15 mouse cellular contexts compared by ENCODE assay signal in the genomic region with DNA sequence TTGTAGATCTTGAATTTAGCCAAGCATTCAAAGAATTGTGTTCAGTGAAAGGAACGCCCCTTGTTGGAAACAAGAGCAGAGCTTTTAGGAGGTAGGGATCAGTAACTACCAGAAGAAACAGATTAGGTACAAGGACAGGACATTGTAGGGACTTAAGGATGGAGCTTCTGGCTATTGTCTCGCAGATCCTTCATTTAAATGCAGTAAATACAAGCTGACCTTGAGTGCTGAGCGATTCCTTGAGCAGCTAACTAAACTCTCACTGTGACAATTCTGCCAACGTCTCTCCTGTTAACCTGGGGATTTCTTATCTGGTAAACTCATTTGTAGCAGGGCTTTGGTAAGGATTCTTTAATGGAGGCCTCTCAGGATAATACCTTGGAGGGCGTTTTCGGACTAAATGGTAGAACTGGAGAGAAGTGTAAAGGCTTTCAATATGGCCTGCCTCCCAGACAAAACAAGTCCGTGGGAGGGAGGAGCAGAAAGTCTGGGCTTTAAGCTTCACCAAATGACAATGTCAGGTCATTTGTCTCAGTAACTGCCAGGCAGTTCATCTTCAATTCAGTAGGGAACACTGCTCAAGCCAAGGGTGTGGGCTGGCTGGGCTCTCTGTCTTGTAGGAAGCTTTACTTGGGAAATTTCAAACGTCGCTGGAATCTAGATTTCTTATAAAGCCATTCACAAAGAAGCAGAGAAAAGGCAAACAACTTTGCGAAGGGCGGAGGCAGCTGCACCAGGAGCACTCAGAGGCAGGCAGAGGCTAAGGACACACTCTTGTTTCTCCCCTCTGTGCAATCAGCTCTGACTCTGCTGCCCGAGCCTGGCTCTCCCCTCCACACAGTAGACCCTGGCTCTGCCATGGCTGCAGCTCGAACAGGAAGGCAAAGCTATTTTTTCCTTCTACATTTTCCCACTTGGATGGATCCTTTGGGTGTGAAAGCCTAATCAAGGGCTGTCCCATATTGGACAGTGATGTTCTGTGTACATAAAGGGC.
A peak's percentile ranks its signal among the peaks of the same experiment; 100 is the strongest.
DNase-seq lines count a peak whose midpoint lies in the region; ATAC-seq and TF ChIP-seq lines count a peak whose summit lies in the region.
"Had no signal": no experiment of that assay in that cellular context is flagged by ENCODE, and none has a peak within 500 bp of the region (broad histone marks: within the 10 kb centered on the region; RNA-seq: fewer than 3 reads in every experiment).

No protein-coding gene starts in this region.

- H3K27me3 ChIP-seq in neural tube, embryonic 11.5 days (ENCODE audit: control insufficient read depth, insufficient read depth, low read length) = no peaks in the 10 kb centered on the region
- H3K27me3 ChIP-seq in midbrain, embryonic 10.5 days (ENCODE audit: low read depth, poor library complexity, severe bottlenecking) = no peaks in the 10 kb centered on the region; the same call in 1 of the 2 replicates
- H3K27me3 ChIP-seq: CH12.LX; liver, embryonic 15.5 days had no signal

- ATAC-seq in neural tube, embryonic 11.5 days (ENCODE audit: insufficient read depth, low FRiP score, low TSS enrichment) = peak; percentile 73; the same call in 1 of the 2 replicates
- no peak for ATAC-seq in monocyte, adult 5-6 weeks (replicated peaks; ENCODE audit: insufficient number of reproducible peaks, low FRiP score, low TSS enrichment, poor library complexity, severe bottlenecking)
- ATAC-seq: inflammation-experienced regulatory T-cells, adult 6 months had no signal

- peaks cover 37% of the 10 kb centered on the region for H3K4me1 ChIP-seq in neural tube, embryonic 11.5 days (ENCODE audit: control insufficient read depth, insufficient read depth, low read length)
- peaks cover 29% of the 10 kb centered on the region for H3K4me1 ChIP-seq in midbrain, embryonic 10.5 days
- H3K4me1 ChIP-seq: heart, embryonic 10.5 days; liver, embryonic 15.5 days had no signal

- intact Hi-C loops in gastrocnemius, adult 2 months (cut with DNase I) = no loop called here

- no peak for TF ChIP-seq CTCF in gastrocnemius, adult 2 months (IDR thresholded peaks at IDR 0.05)

- no peak overlapping the region for H3K4me3 ChIP-seq in neural tube, embryonic 11.5 days (ENCODE audit: low read depth, low read length)
- no peak overlapping the region for H3K4me3 ChIP-seq in gastrocnemius, adult 2 months
- no peak overlapping the region for H3K4me3 ChIP-seq in midbrain, embryonic 10.5 days
- H3K4me3 ChIP-seq: heart, embryonic 10.5 days; liver, embryonic 15.5 days had no signal

- DNase-seq in neural tube, embryonic 11.5 days (ENCODE audit: low spot score) = peak; percentile 65
- DNase-seq in neural tube, embryonic 10.5 days (ENCODE audit: extremely low spot score, low spot score) = no peak
- peak; percentile 50 for DNase-seq in gastrocnemius, adult 2 months
- no peak for DNase-seq in midbrain, embryonic 10.5 days (ENCODE audit: low spot score)
- no peak for DNase-seq in thymus, postnatal 14 days
- no peak for DNase-seq in lung, adult 18-20 months
- no peak for DNase-seq in B cell, adult 2 months
- DNase-seq: cerebellum, postnatal 36 days; left cerebral cortex, postnatal 4 days; thymus, adult 18-20 months had no signal

- H3K36me3 ChIP-seq in neural tube, embryonic 11.5 days (ENCODE audit: control insufficient read depth, insufficient read depth, low read length) = no peaks in the 10 kb centered on the region
- H3K36me3 ChIP-seq in midbrain, embryonic 10.5 days = no peaks in the 10 kb centered on the region
- H3K36me3 ChIP-seq: heart, embryonic 10.5 days; liver, embryonic 15.5 days had no signal

- H3K27ac ChIP-seq in neural tube, embryonic 11.5 days (ENCODE audit: low read depth, low read length) = peak overlapping the region; percentile 85
- peak overlapping the region; percentile 72 for H3K27ac ChIP-seq in gastrocnemius, adult 2 months
- H3K27ac ChIP-seq in midbrain, embryonic 10.5 days (replicated peaks) = peak overlapping the region; percentile 74
- H3K27ac ChIP-seq: heart, embryonic 10.5 days; liver, embryonic 15.5 days had no signal

- H3K9me3 ChIP-seq in neural tube, embryonic 11.5 days (ENCODE audit: control insufficient read depth, low read length) = no peaks in the 10 kb centered on the region
- H3K9me3 ChIP-seq in midbrain, embryonic 10.5 days (replicated peaks) = peaks cover 2% of the 10 kb centered on the region; the same call in 1 of the 2 replicates
- H3K9me3 ChIP-seq: heart, embryonic 10.5 days had no signal

- WGBS in neural tube, embryonic 11.5 days = 34% methylated on average over 13 of the region's 13 CpGs
- WGBS in midbrain, embryonic 10.5 days = 44% methylated on average over 13 of the region's 13 CpGs

- H3K4me2 ChIP-seq in neural tube, embryonic 11.5 days (ENCODE audit: low read depth) = 0 out of 2 replicates have a peak overlapping the region, but pooled peaks have one; percentile 12
- H3K4me2 ChIP-seq: liver, embryonic 15.5 days had no signal

- peak overlapping the region; percentile 26; the same call in 1 of the 2 replicates for H3K9ac ChIP-seq in neural tube, embryonic 11.5 days (ENCODE audit: low read length)
- H3K9ac ChIP-seq: liver, embryonic 15.5 days had no signal

Comparison
In these comparisons a context has a peak if more than half of its experiments do, and no peak if none do; other contexts are left out.
1. DNase-seq: peak in neural tube, embryonic 11.5 days (single experiment) and gastrocnemius, adult 2 months (single experiment); none in neural tube, embryonic 10.5 days (single experiment), midbrain, embryonic 10.5 days (single experiment), thymus, postnatal 14 days (single experiment), lung, adult 18-20 months (0 of 2) and B cell, adult 2 months (0 of 2).
2. Peak in every context shown above with its lines, with median percentiles within 50 percentile points of each other: H3K27ac ChIP-seq.